Mouse (Mus musculus) neural tube, embryonic 14.5 days (tissue): ENCODE results near the gene Ripply3. TPM values are rescaled to one million over a fixed set of nuclear protein-coding genes. Genes with fewer than 3 reads are reported as not detected.
A peak's percentile ranks its signal among the peaks of the same experiment; 100 is the strongest.
"Not testable (repeated sequence)": the region's sequence is repeated elsewhere in the genome, so short reads cannot be mapped to it uniquely, and the experiment has no call there.

Experiments used
- ATAC-seq: fragments of 200-750 bp; cut with Nextera tagmentation; 2 replicates; pipeline ENCODE4 v1.8.0; 2017; ENCODE audit warnings: low read depth, mild to moderate bottlenecking, moderate TSS enrichment, moderate library complexity
- H3K27ac ChIP-seq: fragments of 300-500 bp; sonication (generic); 2 replicates; pipeline ENCODE4 v1.5.1; 2014; ENCODE audit warnings: low read depth, mild to moderate bottlenecking, control low read depth, low read length, moderate library complexity, mixed read lengths
- H3K27me3 ChIP-seq: fragments of 300-500 bp; sonication (generic); 2 replicates; pipeline ENCODE4 v1.6.1; 2014; ENCODE audit warnings: low read length; ENCODE audit not compliant: control insufficient read depth, insufficient read depth
- H3K36me3 ChIP-seq: fragments of 300-500 bp; sonication (generic); 2 replicates; pipeline ENCODE4 v1.6.1; 2014; ENCODE audit warnings: low read length, mixed read lengths; ENCODE audit not compliant: control insufficient read depth, insufficient read depth
- H3K4me1 ChIP-seq: fragments of 300-500 bp; sonication (generic); 2 replicates; pipeline ENCODE4 v1.6.1; 2014; ENCODE audit warnings: low read length; ENCODE audit not compliant: control insufficient read depth, insufficient read depth
- H3K4me2 ChIP-seq: fragments of 300-500 bp; sonication (generic); 2 replicates; pipeline ENCODE4 v1.6.1; 2014; ENCODE audit warnings: mild to moderate bottlenecking, low read depth, low read length, control low read depth
- H3K4me3 ChIP-seq: fragments of 300-500 bp; sonication (generic); 2 replicates; pipeline ENCODE4 v1.5.1; 2014; ENCODE audit warnings: low read depth, low read length, control low read depth, mixed read lengths
- H3K9ac ChIP-seq: fragments of 300-500 bp; sonication (generic); replicated peaks from 2 replicates; pipeline ENCODE4 v1.6.1; 2014; ENCODE audit warnings: low read depth, mild to moderate bottlenecking, control low read depth, low read length, mixed read lengths
- H3K9me3 ChIP-seq: fragments of 300-500 bp; sonication (generic); 2 replicates; pipeline ENCODE4 v1.6.1; 2016; ENCODE audit warnings: low read length; ENCODE audit not compliant: control insufficient read depth
- whole genome bisulfite sequencing: fragments of 180-500 bp; shearing (Covaris S2); extraction: QIAGEN DNeasy Blood & Tissue Kit; methylation state at CpG from one replicate; pipeline ENCODE4 v1.1.7; 2014; 5-methylcytosine and 5-hydroxymethylcytosine counted together
- polyA plus RNA-seq: library from polyadenylated mRNA; unstranded; fragments of >200 nt; fragmentation: Nextera tagmentation; extraction: Ambion mirVana; gene quantifications from 2 replicates; pipeline ENCODE4 v1.2.1, GENCODE M21; 2014

Gene Ripply3
- polyA plus RNA-seq, 1 experiment from 2014 or later = 0.52 TPM

DNA sequence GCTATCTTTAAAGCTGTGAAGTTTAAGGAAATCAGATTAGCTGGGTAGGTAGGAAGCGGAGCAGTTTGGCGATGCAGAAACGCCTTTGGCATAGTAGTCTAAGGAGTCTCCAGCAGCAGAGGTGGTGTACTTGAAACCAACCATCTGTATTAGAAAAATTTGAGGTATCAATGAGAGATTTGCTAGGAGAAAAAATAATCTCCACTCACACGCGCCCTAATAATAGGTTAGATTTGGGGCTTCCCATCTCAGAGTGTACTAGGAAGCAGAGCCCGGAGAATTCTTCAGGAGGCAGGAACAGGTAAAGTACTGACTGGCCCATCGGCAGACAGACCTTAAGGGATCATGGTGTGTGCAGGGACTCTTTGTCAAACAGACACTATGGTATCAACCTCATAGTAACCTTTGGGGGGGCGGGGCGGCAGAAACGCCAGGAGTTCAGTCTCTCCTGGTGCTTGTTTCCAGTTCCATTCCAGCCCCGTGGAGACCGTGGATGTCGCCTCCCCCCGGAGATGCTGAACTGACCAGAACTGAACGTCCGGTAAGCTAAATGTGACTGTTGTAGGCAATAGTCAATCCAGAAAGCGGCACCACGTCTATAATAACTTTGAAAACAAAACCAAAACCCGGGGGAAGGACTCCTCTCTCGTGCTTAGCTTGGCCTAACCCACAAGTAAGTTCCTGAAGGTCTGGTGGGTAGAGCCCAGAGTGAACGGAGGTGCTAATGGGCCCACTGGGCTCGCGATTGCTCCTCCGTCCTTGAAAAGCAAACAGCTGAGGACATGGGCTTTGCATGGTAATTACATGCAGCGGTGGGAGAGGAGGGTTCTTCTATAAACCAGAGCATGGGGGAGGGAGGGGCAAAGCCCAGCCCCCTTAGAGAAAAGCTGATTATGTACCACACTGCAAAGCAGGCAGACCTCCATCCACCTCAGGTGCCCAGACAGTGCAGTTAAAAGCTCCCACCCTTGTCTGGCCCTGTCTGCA is 954 bp downstream of the Ripply3 start:
- no peak overlapping the region for H3K4me3 ChIP-seq
- no peaks in the 10 kb centered on the region for H3K9me3 ChIP-seq
- peak overlapping the region; percentile 41; the same call in 1 of the 2 replicates for H3K4me2 ChIP-seq
- H3K4me1 ChIP-seq = peaks cover 11% of the 10 kb centered on the region; the same call in 1 of the 2 replicates
- peak; percentile 21; the same call in 1 of the 2 replicates for ATAC-seq
- H3K9ac ChIP-seq = no peak overlapping the region
- no peak overlapping the region for H3K27ac ChIP-seq
- peaks cover 12% of the 10 kb centered on the region for H3K27me3 ChIP-seq
- no peaks in the 10 kb centered on the region for H3K36me3 ChIP-seq
- 9% methylated on average over 25 of the region's 25 CpGs for WGBS

DNA sequence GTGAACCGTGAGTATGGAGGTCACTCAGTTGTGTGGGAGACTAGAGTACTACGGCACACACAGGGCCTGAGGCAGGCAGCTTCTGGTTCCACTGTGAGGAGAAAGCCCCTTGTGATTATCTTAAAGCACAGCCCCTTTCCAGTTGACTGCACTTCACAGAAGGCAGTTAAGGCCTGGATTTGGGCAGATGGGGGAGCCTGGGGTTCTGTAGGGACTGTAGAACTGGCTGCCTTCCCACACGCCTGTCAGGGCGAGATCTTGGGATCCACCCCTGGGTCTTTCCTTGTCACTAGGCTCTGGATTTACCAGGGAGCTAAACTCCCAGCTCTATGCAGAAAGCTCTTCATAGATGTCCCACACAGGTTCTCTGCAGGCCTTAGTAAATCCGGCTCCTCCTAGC is 2.2 kb downstream of the Ripply3 start:
- Histone ChIP-seq H3K36me3 (no peaks in the 10 kb centered on the region), H3K4me2 (no peak overlapping the region), H3K9me3 (no peaks in the 10 kb centered on the region), H3K4me1 (peaks cover 11% of the 10 kb centered on the region; the same call in 1 of the 2 replicates), H3K27ac (no peak overlapping the region), H3K9ac (no peak overlapping the region), H3K27me3 (peaks cover 12% of the 10 kb centered on the region), H3K4me3 (no peak overlapping the region)
- ATAC-seq = no peak
- 52% methylated on average over 5 of the region's 5 CpGs for WGBS

DNA sequence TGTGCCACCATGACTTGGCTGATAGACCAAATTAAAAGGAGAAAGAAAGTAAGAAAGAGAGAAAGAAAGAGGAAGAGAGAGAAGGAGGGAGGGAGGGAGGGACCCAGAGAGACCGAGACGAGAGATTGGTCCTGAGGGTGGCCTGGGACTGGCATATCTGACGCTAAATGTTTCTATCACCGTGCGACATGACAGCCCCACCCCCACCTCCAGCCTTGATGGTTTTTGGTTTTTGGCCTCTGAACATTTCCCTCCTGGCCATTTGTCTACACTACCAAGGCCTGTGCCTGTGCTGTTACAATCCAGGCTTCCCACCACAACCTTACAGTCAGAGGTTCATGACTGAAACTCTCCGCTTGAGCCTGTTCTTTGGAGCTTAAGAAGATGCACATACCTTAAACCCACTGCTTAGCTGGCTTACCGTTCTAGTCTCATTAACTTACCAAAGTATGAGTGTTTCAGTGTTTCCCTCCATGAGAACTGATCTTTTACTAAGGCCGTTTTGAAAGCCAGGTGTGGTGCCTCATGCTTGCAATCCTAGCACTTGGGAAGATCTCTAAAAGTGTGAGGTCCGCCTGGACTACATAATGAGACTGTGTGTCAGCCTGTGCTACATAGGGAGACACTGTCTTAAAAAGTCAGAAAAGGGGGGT is 3.1 kb downstream of the Ripply3 start:
- H3K27me3 ChIP-seq = peaks cover 12% of the 10 kb centered on the region
- ATAC-seq = no peak
- H3K4me1 ChIP-seq = peaks cover 11% of the 10 kb centered on the region; the same call in 1 of the 2 replicates
- H3K4me3 ChIP-seq = no peak overlapping the region
- whole genome bisulfite sequencing = 79% methylated on average over 9 of the region's 9 CpGs
- no peak overlapping the region for H3K4me2 ChIP-seq
- H3K9me3 ChIP-seq = no peaks in the 10 kb centered on the region
- no peak overlapping the region for H3K27ac ChIP-seq
- H3K36me3 ChIP-seq = no peaks in the 10 kb centered on the region
- no peak overlapping the region for H3K9ac ChIP-seq

DNA sequence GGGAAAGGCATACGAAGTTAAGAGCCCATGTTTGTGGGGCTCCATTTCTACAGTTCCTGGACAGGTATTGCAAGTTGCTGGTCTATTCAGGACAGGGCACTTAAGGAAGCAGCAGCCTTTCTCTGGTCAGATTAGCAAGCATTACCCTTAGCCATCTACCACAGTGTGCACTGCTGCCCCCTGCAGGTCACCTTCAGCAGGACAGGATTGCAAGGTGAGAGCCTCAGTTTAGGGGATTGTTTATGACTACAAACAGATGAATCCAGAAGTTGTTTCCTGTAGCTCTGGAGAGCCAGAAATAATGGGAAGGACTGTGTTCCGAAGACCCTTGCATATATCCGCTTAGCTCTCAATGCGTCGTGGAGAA is 3.6 kb downstream of the Ripply3 start:
- H3K27me3 ChIP-seq = peaks cover 11% of the 10 kb centered on the region
- H3K9me3 ChIP-seq = no peaks in the 10 kb centered on the region
- WGBS = 63% methylated on average over 5 of the region's 5 CpGs

DNA sequence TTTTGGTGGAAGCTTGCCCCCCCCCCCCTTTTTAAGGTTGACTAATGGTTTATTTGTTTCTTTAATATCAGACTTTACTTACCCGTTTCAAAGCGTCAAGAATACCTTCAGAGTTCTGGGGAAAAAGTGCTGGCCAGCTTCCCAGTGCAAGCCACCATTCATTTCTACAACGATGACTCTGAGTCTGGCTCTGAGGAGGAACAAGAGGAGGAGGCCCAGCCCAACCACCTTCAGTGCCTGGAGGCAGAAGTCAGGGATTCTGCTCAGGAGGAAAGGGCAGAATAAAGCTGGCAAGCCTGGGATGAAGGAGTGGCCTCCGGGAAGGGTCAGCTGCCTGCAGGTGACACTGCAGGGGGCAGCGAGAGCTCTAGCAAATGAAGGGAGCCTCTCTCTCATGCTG is 7.4 kb downstream of the Ripply3 start:
- Histone ChIP-seq H3K4me3 (no peak overlapping the region), H3K27ac (no peak overlapping the region), H3K9me3 (no peaks in the 10 kb centered on the region), H3K4me2 (no peak overlapping the region), H3K4me1 (no peaks in the 10 kb centered on the region), H3K9ac (no peak overlapping the region), H3K27me3 (no peaks in the 10 kb centered on the region), H3K36me3 (no peaks in the 10 kb centered on the region)
- no peak for ATAC-seq
- WGBS = 52% methylated on average over 5 of the region's 5 CpGs

More for the DNA sequence above, 3.6 kb downstream of the Ripply3 start:
- no peak overlapping the region for H3K9ac ChIP-seq
- H3K4me3 ChIP-seq = no peak overlapping the region
- ATAC-seq = no peak
- no peak overlapping the region for H3K4me2 ChIP-seq
- H3K27ac ChIP-seq = no peak overlapping the region
- H3K36me3 ChIP-seq = no peaks in the 10 kb centered on the region
- peaks cover 11% of the 10 kb centered on the region; the same call in 1 of the 2 replicates for H3K4me1 ChIP-seq

DNA sequence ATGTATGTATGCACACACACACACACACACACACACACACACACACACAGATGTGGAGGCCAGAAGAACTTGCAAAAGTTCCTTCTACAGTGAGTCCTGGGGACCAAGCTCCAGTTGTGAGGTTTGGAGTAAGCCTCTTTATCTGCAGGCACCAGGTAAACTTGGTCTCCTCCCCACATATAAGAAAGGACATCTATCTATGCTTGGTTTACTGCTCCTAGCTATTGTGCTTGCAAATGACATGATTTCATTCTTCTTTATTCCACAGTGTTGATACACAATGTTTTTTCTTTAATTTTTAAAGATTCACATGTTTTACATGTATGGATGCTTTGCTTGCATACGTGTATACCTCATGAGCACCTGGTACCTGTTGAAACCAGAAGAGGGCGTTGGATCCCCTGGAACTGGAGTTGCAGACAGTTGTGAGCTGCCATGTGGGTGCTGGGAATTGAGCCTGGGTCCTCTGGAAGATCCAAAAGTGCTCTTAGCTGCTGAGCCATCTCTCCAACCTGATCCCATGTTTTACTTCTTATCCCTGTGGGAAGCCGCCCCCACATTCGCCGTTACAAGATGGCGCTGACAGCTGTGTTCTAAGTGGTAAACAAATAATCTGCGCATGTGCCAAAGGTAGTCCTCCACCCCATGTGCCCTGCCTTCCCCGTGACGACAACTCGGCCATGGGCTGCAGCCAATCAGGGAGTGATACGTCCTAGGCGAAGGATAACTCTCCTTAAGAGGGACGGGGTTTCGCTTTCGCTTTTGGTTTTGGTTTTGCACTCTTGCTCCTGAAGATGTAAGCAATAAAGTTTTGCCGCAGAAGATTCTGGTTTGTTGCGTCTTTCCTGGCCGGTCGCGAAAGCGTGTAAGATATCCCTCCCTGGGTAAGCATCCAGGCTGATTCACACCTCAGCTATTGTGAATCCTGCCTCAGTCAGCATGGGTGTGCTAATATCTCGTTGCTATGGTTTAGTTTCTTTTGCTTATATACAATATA is 11.2 kb downstream of the Ripply3 start:
- not testable (repeated sequence) for H3K9ac ChIP-seq, H3K9me3 ChIP-seq, H3K36me3 ChIP-seq, H3K27me3 ChIP-seq, H3K27ac ChIP-seq, H3K4me1 ChIP-seq, H3K4me2 ChIP-seq, H3K4me3 ChIP-seq, ATAC-seq
- 92% methylated on average over 19 of the region's 22 CpGs for WGBS

DNA sequence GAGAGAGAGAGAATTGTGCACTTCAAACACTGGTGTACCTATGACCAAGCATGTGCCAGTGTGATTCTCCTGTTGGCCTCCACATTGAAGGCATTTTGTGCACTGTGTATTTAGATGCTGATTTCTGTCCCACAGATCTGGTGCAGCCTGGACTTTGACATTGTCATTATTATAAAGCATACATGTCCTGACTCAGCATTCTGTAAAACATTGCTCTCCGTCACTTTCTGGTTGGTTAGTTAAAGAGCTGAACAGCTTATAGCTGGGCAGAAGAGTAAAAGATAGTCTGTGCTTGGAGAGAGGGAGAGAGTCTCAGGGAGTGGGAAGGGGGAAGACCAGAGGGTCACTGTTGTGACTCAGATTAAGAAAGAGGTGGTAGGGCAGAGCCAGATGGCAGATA is 17.5 kb downstream of the Ripply3 start:
- Histone ChIP-seq H3K27me3 (no peaks in the 10 kb centered on the region), H3K9me3 (no peaks in the 10 kb centered on the region), H3K4me3 (no peak overlapping the region), H3K4me2 (no peak overlapping the region), H3K27ac (no peak overlapping the region), H3K4me1 (no peaks in the 10 kb centered on the region), H3K9ac (no peak overlapping the region), H3K36me3 (no peaks in the 10 kb centered on the region)
- WGBS = 77% methylated on average over 1 of the region's 1 CpGs
- no peak for ATAC-seq

DNA sequence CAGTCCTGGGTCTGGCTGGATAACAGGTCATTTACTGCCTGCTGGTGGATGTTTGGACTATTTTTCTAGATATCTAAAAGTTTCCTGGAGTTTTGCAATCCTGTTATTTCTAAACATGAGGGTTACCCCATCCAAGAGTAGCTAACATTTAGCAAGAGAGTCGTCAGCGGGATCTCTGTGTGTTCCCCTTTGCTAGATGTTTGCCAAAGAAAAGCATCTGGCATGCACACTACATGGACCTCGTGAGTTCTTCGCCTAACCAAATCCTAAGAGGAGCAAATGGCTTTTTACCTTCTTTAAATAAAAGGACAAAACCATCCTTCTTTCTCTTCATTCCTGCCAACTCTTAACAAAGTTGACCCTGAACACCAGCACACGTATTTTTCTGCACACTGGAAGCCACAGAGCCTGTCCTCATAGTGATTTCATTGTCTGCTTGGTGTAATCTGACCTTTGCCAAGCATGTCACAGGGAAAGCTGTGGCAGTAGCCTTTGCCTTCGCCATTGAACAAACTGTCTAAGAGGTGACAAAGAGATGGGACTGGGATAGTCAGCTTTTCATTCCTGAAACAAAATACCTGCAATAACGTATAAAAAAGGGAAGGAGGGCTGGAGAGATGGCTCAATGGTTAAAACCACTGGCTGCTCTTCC is 19.0 kb downstream of the Ripply3 start:
- Histone ChIP-seq H3K4me3 (no peak overlapping the region), H3K36me3 (no peaks in the 10 kb centered on the region), H3K9ac (no peak overlapping the region), H3K27ac (no peak overlapping the region), H3K9me3 (no peaks in the 10 kb centered on the region), H3K4me1 (no peaks in the 10 kb centered on the region), H3K27me3 (no peaks in the 10 kb centered on the region), H3K4me2 (no peak overlapping the region)
- 73% methylated on average over 7 of the region's 7 CpGs for WGBS
- no peak for ATAC-seq
